ENCODE assay signal across 8 mouse cellular contexts in genomic region chr11:102774621-102775141, GRCm38 (mm10). TPM values are rescaled to one million over a fixed set of nuclear protein-coding genes. Genes with fewer than 3 reads are reported as not detected.
DNase-seq lines count a peak whose midpoint lies in the region; ATAC-seq and TF ChIP-seq lines count a peak whose summit lies in the region.

No protein-coding gene starts in this region.

- peak; percentile 90 for ATAC-seq in lung, postnatal 0 days

- peak overlapping the region; percentile 31 for H3K4me3 ChIP-seq in cerebellum, adult 2 months (replicated peaks; ENCODE audit: insufficient read depth, low read depth, low read length)
- peak overlapping the region; percentile 43 for H3K4me3 ChIP-seq in lung, postnatal 0 days (ENCODE audit: low read depth, low read length)

- no peak overlapping the region for H3K9ac ChIP-seq in lung, postnatal 0 days (replicated peaks; ENCODE audit: low read depth)

- peak overlapping the region; percentile 78 for H3K27ac ChIP-seq in cerebellum, adult 2 months (ENCODE audit: insufficient read depth, low read length)
- H3K27ac ChIP-seq in lung, postnatal 0 days (ENCODE audit: low read length), result no peak overlapping the region

- DNase-seq in WW6 (ENCODE audit: low read depth, low spot score), result peak; percentile 93
- DNase-seq in cerebellum, adult 2 months, result peak; percentile 87 to 91
- DNase-seq in forelimb bud, embryonic 11.5 days (ENCODE audit: low read depth, low spot score), result peak; percentile 96
- peak; percentile 86 for DNase-seq in heart, postnatal 4 days
- DNase-seq in layer of hippocampus, postnatal 10 days (ENCODE audit: low spot score in 2 of 2), result peak; percentile 76 to 82
- peak; percentile 97 for DNase-seq in lung, postnatal 0 days (ENCODE audit: low spot score)
- DNase-seq in retina, embryonic 14.5 days (ENCODE audit: low spot score), result peak; percentile 82
- no peak for DNase-seq in T-cell, adult 2 months (ENCODE audit: low spot score)

- H3K27me3 ChIP-seq in cerebellum, adult 2 months (ENCODE audit: control insufficient read depth, insufficient read depth, low read length), result no peaks in the 10 kb centered on the region
- no peaks in the 10 kb centered on the region for H3K27me3 ChIP-seq in lung, postnatal 0 days (replicated peaks; ENCODE audit: insufficient read depth, low read length)

- H3K9me3 ChIP-seq in lung, postnatal 0 days (ENCODE audit: low read length), result no peaks in the 10 kb centered on the region

- H3K4me2 ChIP-seq in lung, postnatal 0 days (replicated peaks; ENCODE audit: low read depth, low read length), result peak overlapping the region; percentile 66

- no peak for TF ChIP-seq EP300 in lung, postnatal 0 days (IDR thresholded peaks at IDR 0.05)

- H3K4me1 ChIP-seq in cerebellum, adult 2 months (ENCODE audit: control insufficient read depth, insufficient read depth, low read length), result peaks cover 79% of the 10 kb centered on the region
- peaks cover 11% of the 10 kb centered on the region for H3K4me1 ChIP-seq in lung, postnatal 0 days (ENCODE audit: insufficient read depth, low read depth, low read length)

- H3K36me3 ChIP-seq in lung, postnatal 0 days (ENCODE audit: insufficient read depth, low read length), result no peaks in the 10 kb centered on the region

- TF ChIP-seq POLR2A in cerebellum, adult 2 months (IDR thresholded peaks at IDR 0.05; ENCODE audit: borderline replicate concordance, insufficient read depth, low read length), result peak; percentile 50; the same call in 1 of the 2 replicates

- peak; percentile 41 for TF ChIP-seq CTCF in cerebellum, adult 2 months (IDR thresholded peaks at IDR 0.05; ENCODE audit: borderline replicate concordance, insufficient read depth, low read depth, low read length)
- peak; percentile 71 for TF ChIP-seq CTCF in lung, postnatal 0 days (IDR thresholded peaks at IDR 0.05)

- 1% methylated on average over 25 of the region's 25 CpGs for WGBS in cerebellum, adult 2 months
- under 1% methylated on average over 23 of the region's 25 CpGs for WGBS in lung, postnatal 0 days

RNA-seq across cellular contexts. Expression of gene Adam11, which starts 13.4 kb away (rescaled TPM):
- 207 and 239 TPM in 2 replicates for polyA plus RNA-seq in cerebellum, adult 2 months (2012; rRNA removed)
- total RNA-seq in heart, postnatal 4 days (2021), result 1 to 10 TPM; 6.9 TPM
- total RNA-seq in layer of hippocampus, postnatal 10 days (2021), result 100 to 1,000 TPM; 130 to 149 TPM
- 0.78 and 1.8 TPM in 2 replicates for polyA plus RNA-seq in lung, postnatal 0 days (2015; fragmentation: Nextera tagmentation; extraction: Ambion mirVana)

RNA-seq across cellular contexts. Expression of gene Gjc1, which starts 44.8 kb away (rescaled TPM):
- 6.4 and 7.9 TPM in 2 replicates for polyA plus RNA-seq in cerebellum, adult 2 months (2012; rRNA removed)
- 10 to 100 TPM; 78.3 to 83.0 TPM for total RNA-seq in heart, postnatal 4 days (2021)
- 10 to 100 TPM; 15.4 to 17.6 TPM for total RNA-seq in layer of hippocampus, postnatal 10 days (2021)
- polyA plus RNA-seq in lung, postnatal 0 days (2015; fragmentation: Nextera tagmentation; extraction: Ambion mirVana), result 35.9 and 37.0 TPM in 2 replicates

Comparison
In these comparisons a context has a peak if more than half of its experiments do, and no peak if none do; other contexts are left out.
1. RNA of gene Adam11, which starts 13.4 kb away (total RNA-seq): 130 to 149 TPM in layer of hippocampus, postnatal 10 days; 6.9 TPM in heart, postnatal 4 days; every median in the first group is over 10 times any median in the second.
2. RNA of gene Gjc1, which starts 44.8 kb away (total RNA-seq): 78.3 to 83.0 TPM in heart, postnatal 4 days; 15.4 to 17.6 TPM in layer of hippocampus, postnatal 10 days; every median in the first group is over 4 times any median in the second.